ENCODE assay signal across 8 mouse cellular contexts in the genomic region with DNA sequence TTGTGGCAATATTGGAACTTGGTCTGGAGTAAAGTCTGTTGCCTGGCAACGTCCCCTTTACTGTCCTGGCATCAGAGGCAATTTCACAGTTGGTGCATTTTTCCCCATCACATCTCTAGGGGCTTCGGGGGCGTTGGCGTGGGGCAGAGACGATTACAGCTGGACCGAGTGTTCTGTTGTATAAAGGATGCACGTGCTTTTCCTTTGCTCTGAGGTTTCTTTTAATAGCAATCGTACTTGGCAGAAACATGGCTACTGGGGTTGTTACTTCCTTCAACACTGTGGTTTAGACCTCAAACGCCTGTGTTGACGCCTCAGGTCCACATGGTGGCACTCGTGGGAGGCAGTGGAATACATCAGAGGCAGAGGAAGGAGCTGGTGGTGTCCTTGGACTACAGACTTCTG. TPM values are rescaled to one million over a fixed set of nuclear protein-coding genes. Genes with fewer than 3 reads are reported as not detected.
DNase-seq lines count a peak whose midpoint lies in the region; ATAC-seq and TF ChIP-seq lines count a peak whose summit lies in the region.

No protein-coding gene starts in this region.

- ATAC-seq in forebrain, embryonic 13.5 days: peak; percentile 79
- peak; percentile 57; the same call in 1 of the 2 replicates for ATAC-seq in lung, embryonic 15.5 days (ENCODE audit: borderline replicate concordance, extremely low read depth, low FRiP score, low TSS enrichment)
- peak; percentile 100 for ATAC-seq in neutrophil, adult 5-6 weeks (ENCODE audit: extremely low read depth, insufficient number of reproducible peaks, low FRiP score, poor library complexity, severe bottlenecking)

- no peak overlapping the region for H3K9ac ChIP-seq in forebrain, embryonic 13.5 days
- no peak overlapping the region for H3K9ac ChIP-seq in lung, embryonic 15.5 days

- no peak overlapping the region for H3K27ac ChIP-seq in bone marrow, adult 2 months (ENCODE audit: control insufficient read depth, insufficient read depth, low read depth, low read length, poor library complexity)
- no peak overlapping the region for H3K27ac ChIP-seq in forebrain, embryonic 13.5 days
- H3K27ac ChIP-seq in hindbrain, embryonic 10.5 days: no peak overlapping the region
- H3K27ac ChIP-seq in lung, embryonic 15.5 days: no peak overlapping the region

- no peak for TF ChIP-seq POLR2A in bone marrow, adult 2 months (IDR thresholded peaks at IDR 0.05; ENCODE audit: borderline replicate concordance, control insufficient read depth, low read depth, low read length)

- no peaks in the 10 kb centered on the region for H3K27me3 ChIP-seq in forebrain, embryonic 13.5 days
- H3K27me3 ChIP-seq in hindbrain, embryonic 10.5 days (ENCODE audit: insufficient read depth, poor library complexity, severe bottlenecking): no peaks in the 10 kb centered on the region
- no peaks in the 10 kb centered on the region for H3K27me3 ChIP-seq in lung, embryonic 15.5 days

- peak; percentile 64 to 77 for DNase-seq in CD8-positive naive resting alpha-beta T cell, adult 2 months (ENCODE audit: low read depth in 2 of 2, low spot score in 2 of 2)
- peak; percentile 45 for DNase-seq in hindbrain, embryonic 10.5 days (ENCODE audit: low spot score)
- peak; percentile 26 to 37 for DNase-seq in layer of hippocampus, adult 8-10 months (ENCODE audit: low spot score in 2 of 2)
- DNase-seq in testis, postnatal 14 days (ENCODE audit: low spot score): peak; percentile 31

- TF ChIP-seq CTCF in bone marrow, adult 2 months (IDR thresholded peaks at IDR 0.05; ENCODE audit: control insufficient read depth, insufficient read depth, low read length): peak; percentile 98

- H3K4me2 ChIP-seq in forebrain, embryonic 13.5 days: peak overlapping the region; percentile 10; the same call in 1 of the 2 replicates
- H3K4me2 ChIP-seq in lung, embryonic 15.5 days: no peak overlapping the region; the same call in 1 of the 2 replicates

- H3K4me3 ChIP-seq in bone marrow, adult 2 months (replicated peaks; ENCODE audit: control insufficient read depth, low read depth, low read length): peak overlapping the region; percentile 44
- H3K4me3 ChIP-seq in forebrain, embryonic 13.5 days: no peak overlapping the region
- H3K4me3 ChIP-seq in hindbrain, embryonic 10.5 days: no peak overlapping the region
- H3K4me3 ChIP-seq in lung, embryonic 15.5 days: no peak overlapping the region

- WGBS in bone marrow, adult 2 months: under 1% methylated on average over 11 of the region's 11 CpGs
- 38% methylated on average over 11 of the region's 11 CpGs for WGBS in forebrain, embryonic 13.5 days
- WGBS in hindbrain, embryonic 10.5 days: 36% methylated on average over 11 of the region's 11 CpGs
- WGBS in lung, embryonic 15.5 days: 24% methylated on average over 11 of the region's 11 CpGs

- H3K4me1 ChIP-seq in bone marrow, adult 2 months (ENCODE audit: control insufficient read depth, insufficient read depth, low read length): peaks cover 11% of the 10 kb centered on the region
- H3K4me1 ChIP-seq in forebrain, embryonic 13.5 days: no peaks in the 10 kb centered on the region
- H3K4me1 ChIP-seq in hindbrain, embryonic 10.5 days (replicated peaks): no peaks in the 10 kb centered on the region
- H3K4me1 ChIP-seq in lung, embryonic 15.5 days: no peaks in the 10 kb centered on the region

- no peaks in the 10 kb centered on the region for H3K36me3 ChIP-seq in forebrain, embryonic 13.5 days (ENCODE audit: poor library complexity, severe bottlenecking)
- no peaks in the 10 kb centered on the region for H3K36me3 ChIP-seq in hindbrain, embryonic 10.5 days
- no peaks in the 10 kb centered on the region for H3K36me3 ChIP-seq in lung, embryonic 15.5 days

- H3K9me3 ChIP-seq in forebrain, embryonic 13.5 days (replicated peaks): no peaks in the 10 kb centered on the region
- H3K9me3 ChIP-seq in hindbrain, embryonic 10.5 days: no peaks in the 10 kb centered on the region
- H3K9me3 ChIP-seq in lung, embryonic 15.5 days: no peaks in the 10 kb centered on the region

RNA-seq across cellular contexts. Expression of a gene that starts 2.1 kb away (rescaled TPM):
- not detected in 2 replicates for polyA plus RNA-seq in bone marrow, adult 2 months (2011; ENCODE audit: insufficient read depth, insufficient read length, low replicate concordance, missing spikeins)
- polyA plus RNA-seq in forebrain, embryonic 13.5 days (2015; fragmentation: Nextera tagmentation; extraction: Ambion mirVana): not detected in 2 replicates
- not detected in 2 replicates for polyA plus RNA-seq in hindbrain, embryonic 10.5 days (2016; fragmentation: Nextera tagmentation; extraction: Ambion mirVana)
- not detected for total RNA-seq in layer of hippocampus, adult 8-10 months (2022)
- not detected in 2 replicates for polyA plus RNA-seq in lung, embryonic 15.5 days (2015; fragmentation: Nextera tagmentation; extraction: Ambion mirVana)
- total RNA-seq in neutrophil, adult 5-6 weeks (2017): 0.37 TPM in 1 of 2 replicates, not detected in the other

RNA-seq across cellular contexts. Expression of a gene that starts 8.8 kb away (rescaled TPM):
- polyA plus RNA-seq in bone marrow, adult 2 months (2011; ENCODE audit: insufficient read depth, insufficient read length, low replicate concordance, missing spikeins): 45.9 and 106 TPM in 2 replicates
- polyA plus RNA-seq in forebrain, embryonic 13.5 days (2015; fragmentation: Nextera tagmentation; extraction: Ambion mirVana): 0.06 and 0.13 TPM in 2 replicates
- 0.13 and 0.29 TPM in 2 replicates for polyA plus RNA-seq in hindbrain, embryonic 10.5 days (2016; fragmentation: Nextera tagmentation; extraction: Ambion mirVana)
- total RNA-seq in layer of hippocampus, adult 8-10 months (2022): under 1 TPM in 2 of 4 experiments, not detected in 2; 0.16 to 0.70 TPM
- 3.0 and 3.5 TPM in 2 replicates for polyA plus RNA-seq in lung, embryonic 15.5 days (2015; fragmentation: Nextera tagmentation; extraction: Ambion mirVana)
- total RNA-seq in neutrophil, adult 5-6 weeks (2017): 59.1 and 63.0 TPM in 2 replicates

RNA-seq across cellular contexts. Expression of a gene that starts 52.0 kb away (rescaled TPM):
- not detected in 2 replicates for polyA plus RNA-seq in bone marrow, adult 2 months (2011; ENCODE audit: insufficient read depth, insufficient read length, low replicate concordance, missing spikeins)
- 0.12 TPM in 1 of 2 replicates, not detected in the other for polyA plus RNA-seq in forebrain, embryonic 13.5 days (2015; fragmentation: Nextera tagmentation; extraction: Ambion mirVana)
- polyA plus RNA-seq in hindbrain, embryonic 10.5 days (2016; fragmentation: Nextera tagmentation; extraction: Ambion mirVana): not detected in 2 replicates
- total RNA-seq in layer of hippocampus, adult 8-10 months (2022): not detected
- 0.47 TPM in 1 of 2 replicates, not detected in the other for polyA plus RNA-seq in lung, embryonic 15.5 days (2015; fragmentation: Nextera tagmentation; extraction: Ambion mirVana)
- 1.2 and 1.7 TPM in 2 replicates for total RNA-seq in neutrophil, adult 5-6 weeks (2017)

RNA-seq across cellular contexts. Expression of a gene that starts 58.4 kb away (rescaled TPM):
- 4.8 and 4.9 TPM in 2 replicates for polyA plus RNA-seq in bone marrow, adult 2 months (2011; ENCODE audit: insufficient read depth, insufficient read length, low replicate concordance, missing spikeins)
- not detected in 2 replicates for polyA plus RNA-seq in forebrain, embryonic 13.5 days (2015; fragmentation: Nextera tagmentation; extraction: Ambion mirVana)
- polyA plus RNA-seq in hindbrain, embryonic 10.5 days (2016; fragmentation: Nextera tagmentation; extraction: Ambion mirVana): 0.19 TPM in 1 of 2 replicates, not detected in the other
- not detected for total RNA-seq in layer of hippocampus, adult 8-10 months (2022)
- 0.15 and 0.39 TPM in 2 replicates for polyA plus RNA-seq in lung, embryonic 15.5 days (2015; fragmentation: Nextera tagmentation; extraction: Ambion mirVana)
- total RNA-seq in neutrophil, adult 5-6 weeks (2017): 295 and 306 TPM in 2 replicates

Comparison
In these comparisons a context has a peak if more than half of its experiments do, and no peak if none do; other contexts are left out.
1. RNA of a gene that starts 8.8 kb away (polyA plus RNA-seq): 45.9 to 106 TPM in bone marrow, adult 2 months; 3.0 to 3.5 TPM in lung, embryonic 15.5 days, 0.13 to 0.29 TPM in hindbrain, embryonic 10.5 days and 0.06 to 0.13 TPM in forebrain, embryonic 13.5 days; every median in the first group is over 10 times any median in the second.
2. Peak in every context shown above with its lines, with median percentiles within 50 percentile points of each other: DNase-seq and ATAC-seq.